Mouse (Mus musculus) G1E (cell line): ENCODE data around the gene Cd34. TPM values are rescaled to one million over a fixed set of nuclear protein-coding genes. Genes with fewer than 3 reads are reported as not detected.
A peak's percentile ranks its signal among the peaks of the same experiment; 100 is the strongest.

Source experiments
- ATAC-seq: 2 replicates; pipeline ENCODE4 v1.8.0; 2016; ENCODE audit warnings: mild to moderate bottlenecking; ENCODE audit not compliant: insufficient number of reproducible peaks, poor library complexity, low FRiP score, severe bottlenecking; ENCODE audit errors: extremely low read depth
- DNase-seq: peaks from one replicate; pipeline ENCODE4 v3.0.0; 2012; ENCODE audit warnings: low spot score
- H3K27me3 ChIP-seq: 2 replicates; pipeline ENCODE4 v1.6.1; 2012; ENCODE audit warnings: mild to moderate bottlenecking, low read length, inconsistent platforms; ENCODE audit not compliant: insufficient read depth
- H3K36me3 ChIP-seq: replicated peaks from 2 replicates; pipeline ENCODE3; 2012; ENCODE audit warnings: mild to moderate bottlenecking, inconsistent platforms
- H3K4me1 ChIP-seq: 2 replicates; pipeline ENCODE4 v1.6.1; 2012; ENCODE audit warnings: low read depth, low read length, inconsistent platforms, mixed read lengths; ENCODE audit not compliant: insufficient read depth
- H3K4me3 ChIP-seq: 2 replicates; pipeline ENCODE4 v1.5.1; 2012; ENCODE audit warnings: low read depth, mild to moderate bottlenecking, inconsistent platforms, low read length, moderate library complexity, mixed read lengths
- H3K9me3 ChIP-seq: replicated peaks from 2 replicates; pipeline ENCODE4 v1.6.1; 2012; ENCODE audit warnings: inconsistent platforms
- CTCF ChIP-seq: IDR thresholded peaks from 2 replicates; pipeline ENCODE4 v1.5.1; 2012; ENCODE audit warnings: low read depth, low read length, inconsistent platforms, mixed read lengths
- GATA1 ChIP-seq: IDR thresholded peaks from 2 replicates; pipeline ENCODE4 v1.6.1; 2012; ENCODE audit warnings: borderline replicate concordance, low read length, inconsistent platforms, mixed read lengths
- GATA2 ChIP-seq: IDR thresholded peaks from 2 replicates; pipeline ENCODE4 v1.6.1; 2012; ENCODE audit warnings: low read depth, low read length, inconsistent platforms, borderline replicate concordance
- POLR2AphosphoS5 ChIP-seq: IDR thresholded peaks from 2 replicates; pipeline ENCODE4 v1.6.1; 2012; ENCODE audit warnings: low read depth, low read length, inconsistent platforms; ENCODE audit not compliant: insufficient replicate concordance
- TAL1 ChIP-seq: conservative IDR thresholded peaks from 2 replicates; pipeline ENCODE4 v1.6.1; 2012; ENCODE audit warnings: low read depth, low read length, inconsistent platforms, mixed read lengths
- polyA plus RNA-seq: library from polyadenylated mRNA; stranded (reverse); fragments of >175 nt; gene quantifications from 2 replicates; pipeline ENCODE4 v1.2.3, GENCODE M21; 2012
- total RNA-seq, 2 experiments: library from RNA; stranded (forward) in 1 of 2; stranded (reverse) in 1 of 2; fragments of 200-1000 nt in 1 of 2; fragments of >200 nt in 1 of 2; fragmentation: Nextera tagmentation in 1 of 2; gene quantifications; 2 replicates each; pipeline ENCODE4 v1.2.3; 2014 to 2017

Gene Cd34
- total and polyA plus RNA-seq, 3 experiments, result 0.34 to 0.93 (median 0.45) TPM

DNA sequence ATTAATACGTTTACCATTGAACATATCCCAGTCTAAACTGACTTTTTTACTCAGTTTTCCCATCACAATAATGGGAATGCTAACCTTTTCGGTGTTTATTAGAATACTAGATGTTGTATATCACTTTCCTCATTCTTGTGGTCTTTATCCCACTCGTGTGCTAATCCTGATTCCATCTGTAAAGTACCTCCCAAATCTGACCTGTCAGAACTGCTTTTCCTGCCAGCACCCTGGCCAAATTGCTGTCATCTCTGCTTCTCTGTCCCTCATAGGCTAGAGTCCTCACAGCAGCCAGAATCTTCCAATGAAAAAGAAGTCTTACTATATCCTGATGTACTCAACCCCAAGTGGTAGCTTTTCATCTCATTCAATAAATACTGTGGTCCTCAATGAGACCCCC is 46.3 kb downstream of the Cd34 start:
- Histone ChIP-seq H3K9me3 (no peaks in the 10 kb centered on the region), H3K4me1 (peaks cover 60% of the 10 kb centered on the region), H3K4me3 (no peak overlapping the region), H3K27me3 (no peaks in the 10 kb centered on the region), H3K36me3 (no peaks in the 10 kb centered on the region)
- ATAC-seq (no peak), DNase-seq (no peak)
- TF ChIP-seq GATA1, result no peak
- no peak for TF ChIP-seq CTCF
- no peak for TF ChIP-seq GATA2
- TF ChIP-seq POLR2AphosphoS5, result no peak
- TF ChIP-seq TAL1, result no peak

GRCm38 (mm10) chr1:194985442-194986210 is 47.0 kb downstream of the Cd34 start:
- DNase-seq, result no peak
- no peak overlapping the region for H3K4me3 ChIP-seq
- H3K27me3 ChIP-seq, result no peaks in the 10 kb centered on the region
- H3K4me1 ChIP-seq, result peaks cover 55% of the 10 kb centered on the region
- TF ChIP-seq GATA1 (no peak), POLR2AphosphoS5 (no peak), TAL1 (no peak), CTCF (no peak), GATA2 (no peak)
- no peaks in the 10 kb centered on the region for H3K36me3 ChIP-seq
- peak; percentile 46; the same call in 1 of the 2 replicates for ATAC-seq
- H3K9me3 ChIP-seq, result no peaks in the 10 kb centered on the region

GRCm38 (mm10) chr1:194989024-194989423 is 50.4 kb downstream of the Cd34 start:
- Histone ChIP-seq H3K36me3 (no peaks in the 10 kb centered on the region), H3K27me3 (no peaks in the 10 kb centered on the region), H3K4me1 (peaks cover 57% of the 10 kb centered on the region), H3K9me3 (no peaks in the 10 kb centered on the region), H3K4me3 (no peak overlapping the region)
- DNase-seq (no peak), ATAC-seq (no peak)
- TF ChIP-seq GATA2 (no peak), CTCF (no peak), TAL1 (no peak), POLR2AphosphoS5 (no peak)

DNA sequence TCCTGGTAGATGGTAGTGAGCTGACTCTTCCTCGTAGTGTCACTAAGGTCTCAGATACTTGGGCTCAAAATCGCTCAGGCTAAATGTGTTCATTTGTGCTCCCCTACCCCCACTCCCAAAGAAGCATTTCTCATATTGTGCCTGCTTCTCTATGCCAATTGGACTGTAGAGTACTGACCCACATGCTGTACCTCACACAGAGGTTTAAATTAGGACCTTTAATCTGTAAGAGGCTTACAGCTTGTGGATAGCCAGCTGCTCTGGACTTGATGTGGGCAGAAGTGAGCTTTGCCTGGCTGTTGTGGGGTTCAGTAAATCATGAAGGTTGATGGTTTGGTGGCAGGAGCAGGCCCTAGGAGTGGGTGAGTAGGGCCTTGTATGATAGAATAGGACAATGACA is 52.4 kb downstream of the Cd34 start:
- peaks cover 52% of the 10 kb centered on the region for H3K4me1 ChIP-seq
- no peaks in the 10 kb centered on the region for H3K36me3 ChIP-seq
- DNase-seq, result no peak
- ATAC-seq, result no peak
- H3K9me3 ChIP-seq, result no peaks in the 10 kb centered on the region
- no peak for TF ChIP-seq GATA1
- TF ChIP-seq TAL1, result no peak
- TF ChIP-seq POLR2AphosphoS5, result no peak
- no peak for TF ChIP-seq GATA2
- TF ChIP-seq CTCF, result no peak
- no peaks in the 10 kb centered on the region for H3K27me3 ChIP-seq
- no peak overlapping the region for H3K4me3 ChIP-seq

DNA sequence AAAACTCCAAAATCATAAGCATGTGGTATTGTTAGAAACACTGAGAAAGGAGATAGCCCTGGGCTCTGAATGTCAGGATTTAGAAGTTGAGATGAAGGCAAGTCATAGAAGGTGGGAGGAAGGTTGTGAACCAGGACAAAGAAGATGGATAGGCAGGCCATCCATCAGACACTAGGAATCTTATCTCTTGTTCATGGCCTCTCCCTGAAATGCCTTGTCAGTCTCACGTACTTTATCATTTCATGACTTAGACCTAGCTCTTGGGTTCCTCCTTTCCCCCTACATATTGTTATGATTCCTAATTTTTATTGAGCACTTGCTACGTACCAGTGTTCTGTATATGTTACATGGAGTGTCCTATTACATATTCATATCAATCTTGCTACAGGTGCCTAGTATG is 53.0 kb downstream of the Cd34 start:
- H3K36me3 ChIP-seq, result no peaks in the 10 kb centered on the region
- no peaks in the 10 kb centered on the region for H3K27me3 ChIP-seq
- H3K9me3 ChIP-seq, result no peaks in the 10 kb centered on the region
- TF ChIP-seq CTCF (no peak), POLR2AphosphoS5 (no peak), TAL1 (no peak), GATA2 (no peak), GATA1 (no peak)
- DNase-seq (no peak), ATAC-seq (no peak)
- peaks cover 49% of the 10 kb centered on the region for H3K4me1 ChIP-seq
- H3K4me3 ChIP-seq, result no peak overlapping the region

- TF ChIP-seq GATA2, result no peak
- TF ChIP-seq POLR2AphosphoS5, result no peak
- no peak for TF ChIP-seq CTCF
- TF ChIP-seq GATA1, result no peak
- no peak for TF ChIP-seq TAL1
- Histone ChIP-seq H3K27me3 (no peaks in the 10 kb centered on the region), H3K9me3 (no peaks in the 10 kb centered on the region), H3K36me3 (no peaks in the 10 kb centered on the region), H3K4me3 (no peak overlapping the region; the same call in 1 of the 2 replicates), H3K4me1 (peaks cover 47% of the 10 kb centered on the region)
- ATAC-seq (peak; percentile 72), DNase-seq (no peak)
Measured at GRCm38 (mm10) chr1:194992589-194993317, 54.1 kb downstream of the Cd34 start.
